ENCODE assay signal across 26 mouse cellular contexts in the genomic region with DNA sequence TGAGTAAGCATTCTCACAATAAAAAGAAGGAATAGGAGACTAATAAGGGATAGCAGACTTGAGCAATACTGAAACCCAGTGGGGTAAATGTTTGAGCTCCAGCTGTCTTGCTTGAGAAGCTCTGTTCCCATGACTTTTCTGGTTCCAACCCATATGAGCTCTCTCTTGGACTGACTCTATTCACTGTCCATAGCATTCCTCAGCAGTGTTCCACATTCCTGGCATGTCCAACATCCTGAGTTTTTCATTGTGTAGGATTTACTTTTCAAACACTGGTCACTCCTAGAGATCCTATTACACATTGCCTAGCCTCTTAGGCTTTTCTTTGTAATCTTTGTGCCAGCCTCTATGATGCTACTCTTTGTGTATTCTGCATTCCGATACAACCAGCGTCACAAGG. TPM values are rescaled to one million over a fixed set of nuclear protein-coding genes. Genes with fewer than 3 reads are reported as not detected.
DNase-seq lines count a peak whose midpoint lies in the region; ATAC-seq and TF ChIP-seq lines count a peak whose summit lies in the region.
"Had no signal": no experiment of that assay in that cellular context is flagged by ENCODE, and none has a peak within 500 bp of the region (broad histone marks: within the 10 kb centered on the region; RNA-seq: fewer than 3 reads in every experiment).

No protein-coding gene starts in this region.

- H3K9me3 ChIP-seq in limb, embryonic 14.5 days (ENCODE audit: control insufficient read depth, low read length): no peaks in the 10 kb centered on the region
- H3K9me3 ChIP-seq in limb, embryonic 10.5 days (replicated peaks): no peaks in the 10 kb centered on the region
- H3K9me3 ChIP-seq: embryonic facial prominence, embryonic 13.5 days; forebrain, embryonic 13.5 days; forebrain, embryonic 15.5 days had no signal

- no peak overlapping the region for H3K9ac ChIP-seq in limb, embryonic 14.5 days (ENCODE audit: low read depth, low read length, severe bottlenecking)
- H3K9ac ChIP-seq in heart, adult 2 months (ENCODE audit: low read depth, low read length): no peak overlapping the region
- H3K9ac ChIP-seq: embryonic facial prominence, embryonic 13.5 days; forebrain, embryonic 13.5 days; forebrain, embryonic 15.5 days; forebrain, postnatal 0 days had no signal

- 81% methylated on average over 2 of the region's 2 CpGs for WGBS in limb, embryonic 14.5 days
- WGBS in limb, embryonic 10.5 days: 82% methylated on average over 2 of the region's 2 CpGs
- 79% methylated on average over 2 of the region's 2 CpGs for WGBS in heart, adult 2 months

- no peak for TF ChIP-seq CTCF in embryonic fibroblast, embryonic 13.5 days (IDR thresholded peaks at IDR 0.05; ENCODE audit: borderline replicate concordance, insufficient read depth, low read length)
- TF ChIP-seq CTCF in heart, adult 2 months (IDR thresholded peaks at IDR 0.05): no peak

- no peak overlapping the region for H3K4me3 ChIP-seq in limb, embryonic 14.5 days (replicated peaks; ENCODE audit: low read length)
- no peak overlapping the region for H3K4me3 ChIP-seq in limb, embryonic 10.5 days
- no peak overlapping the region for H3K4me3 ChIP-seq in embryonic fibroblast, embryonic 13.5 days (ENCODE audit: insufficient read depth, low read length)
- no peak overlapping the region for H3K4me3 ChIP-seq in heart, adult 2 months
- H3K4me3 ChIP-seq: embryonic facial prominence, embryonic 13.5 days; erythroblast, embryonic 14.5 days; forebrain, embryonic 13.5 days; forebrain, embryonic 15.5 days had no signal

- H3K4me1 ChIP-seq in limb, embryonic 14.5 days (ENCODE audit: control insufficient read depth, insufficient read depth, low read length): no peaks in the 10 kb centered on the region
- H3K4me1 ChIP-seq in limb, embryonic 10.5 days: no peaks in the 10 kb centered on the region
- peaks cover 4% of the 10 kb centered on the region; the same call in 1 of the 2 replicates for H3K4me1 ChIP-seq in embryonic fibroblast, embryonic 13.5 days (ENCODE audit: control insufficient read depth, insufficient read depth, low read length)
- H3K4me1 ChIP-seq in heart, adult 2 months (ENCODE audit: control insufficient read depth, insufficient read depth, low read length): no peaks in the 10 kb centered on the region
- H3K4me1 ChIP-seq: embryonic facial prominence, embryonic 13.5 days; forebrain, embryonic 13.5 days; forebrain, embryonic 15.5 days had no signal

- no peaks in the 10 kb centered on the region for H3K27me3 ChIP-seq in limb, embryonic 14.5 days (ENCODE audit: control insufficient read depth, insufficient read depth, low read length)
- H3K27me3 ChIP-seq in limb, embryonic 10.5 days (ENCODE audit: low read depth, poor library complexity, severe bottlenecking): peaks cover 11% of the 10 kb centered on the region; the same call in 1 of the 2 replicates
- no peaks in the 10 kb centered on the region for H3K27me3 ChIP-seq in heart, adult 2 months (ENCODE audit: control insufficient read depth, insufficient read depth, low read length)
- H3K27me3 ChIP-seq: forebrain, embryonic 13.5 days; forebrain, embryonic 15.5 days had no signal

- no peak overlapping the region for H3K27ac ChIP-seq in limb, embryonic 14.5 days (replicated peaks; ENCODE audit: low read depth, low read length)
- no peak overlapping the region for H3K27ac ChIP-seq in limb, embryonic 10.5 days
- H3K27ac ChIP-seq in embryonic fibroblast, embryonic 13.5 days (ENCODE audit: insufficient read depth, low read length): peak overlapping the region; percentile 78
- no peak overlapping the region for H3K27ac ChIP-seq in heart, adult 2 months
- H3K27ac ChIP-seq: embryonic facial prominence, embryonic 13.5 days; forebrain, embryonic 13.5 days; forebrain, embryonic 15.5 days had no signal

- intact Hi-C loops in heart, adult 2 months (cut with DNase I): no loop called here

- no peak for DNase-seq in limb, embryonic 14.5 days (ENCODE audit: low spot score)
- DNase-seq in limb, embryonic 10.5 days (ENCODE audit: low spot score): no peak
- peak; percentile 20 for DNase-seq in R1 (ENCODE audit: low read depth, low spot score)
- DNase-seq in urinary bladder, postnatal 36 days (ENCODE audit: low spot score in 2 of 2): no peak
- DNase-seq in urinary bladder, postnatal 14 days (ENCODE audit: low spot score): no peak
- DNase-seq in heart, adult 2 months: no peak
- DNase-seq: adrenal gland, adult 8-10 months; adrenal gland, postnatal 14 days; adrenal gland, postnatal 36 days; cerebellum, adult 11-12 months; cerebellum, adult 2 months; cerebellum, adult 9-10 months; cerebellum, postnatal 10 days; cerebellum, postnatal 25 days; forebrain, postnatal 0 days had no signal

- H3K4me2 ChIP-seq in limb, embryonic 14.5 days (replicated peaks; ENCODE audit: low read depth, low read length, severe bottlenecking): no peak overlapping the region
- H3K4me2 ChIP-seq: embryonic facial prominence, embryonic 13.5 days; forebrain, embryonic 13.5 days; forebrain, embryonic 15.5 days had no signal

- no peaks in the 10 kb centered on the region for H3K36me3 ChIP-seq in limb, embryonic 14.5 days (ENCODE audit: control insufficient read depth, insufficient read depth, low read length)
- no peaks in the 10 kb centered on the region for H3K36me3 ChIP-seq in limb, embryonic 10.5 days
- H3K36me3 ChIP-seq in heart, adult 2 months (ENCODE audit: control insufficient read depth, insufficient read depth, low read length): no peaks in the 10 kb centered on the region
- H3K36me3 ChIP-seq: embryonic facial prominence, embryonic 13.5 days; forebrain, embryonic 15.5 days had no signal

- TF ChIP-seq EP300 in heart, adult 2 months (IDR thresholded peaks at IDR 0.05; ENCODE audit: insufficient read depth, low read depth, low read length): no peak

- TF ChIP-seq POLR2A in limb, embryonic 14.5 days (IDR thresholded peaks at IDR 0.05; ENCODE audit: borderline replicate concordance, extremely low read depth, insufficient read depth, insufficient read length): no peak
- no peak for TF ChIP-seq POLR2A in embryonic fibroblast, embryonic 13.5 days (IDR thresholded peaks at IDR 0.05; ENCODE audit: low read depth, low read length)
- TF ChIP-seq POLR2A in heart, adult 2 months (IDR thresholded peaks at IDR 0.05; ENCODE audit: insufficient read depth, low read depth, low read length): no peak

- peak; percentile 55; the same call in 1 of the 2 replicates for ATAC-seq in limb, embryonic 14.5 days (ENCODE audit: low FRiP score, low read depth)
- ATAC-seq: activated CD4-positive, CD25-positive, alpha-beta regulatory T cell, adult 4 months; forebrain, embryonic 13.5 days; forebrain, embryonic 15.5 days; forebrain, postnatal 0 days; Patski had no signal

- no peaks in the 10 kb centered on the region for H3K79me2 ChIP-seq in heart, adult 2 months (replicated peaks; ENCODE audit: control insufficient read depth, insufficient read depth, low read length)

RNA-seq across cellular contexts. Expression of gene Rtl3, which starts 36.1 kb away (rescaled TPM):
- polyA plus RNA-seq in limb, embryonic 14.5 days (2012; rRNA removed): 130 and 150 TPM in 2 replicates
- polyA plus RNA-seq in limb, embryonic 14.5 days (2014; fragmentation: Nextera tagmentation; extraction: Ambion mirVana): 89.8 and 99.1 TPM in 2 replicates
- polyA plus RNA-seq in limb, embryonic 10.5 days (2016; fragmentation: Nextera tagmentation; extraction: Ambion mirVana): 0.35 and 2.3 TPM in 2 replicates
- 15.1 and 81.4 TPM in 2 replicates for polyA plus RNA-seq in embryonic fibroblast, embryonic 13.5 days (2011; ENCODE audit: insufficient read length, low read depth, missing spikeins)
- 1 to 10 TPM in 1 of 2 experiments, under 1 TPM in 1; 0.47 to 1.5 TPM for total RNA-seq in heart, adult 2 months (2021)
- polyA plus RNA-seq in heart, adult 2 months (2012; rRNA removed): 1.00 and 1.9 TPM in 2 replicates
- total RNA-seq: ES-E14, MEL had no signal
- polyA plus RNA-seq: activated CD4-positive, CD25-positive, alpha-beta regulatory T cell, adult 4 months; C2C12; cerebellum, adult 2 months; cortical plate, adult 2 months; erythroblast, embryonic 14.5 days; Patski had no signal
